Mouse (Mus musculus) layer of hippocampus, postnatal 10 days (tissue): Measurements from ENCODE around the gene Cct4. TPM values are rescaled to one million over a fixed set of nuclear protein-coding genes. Genes with fewer than 3 reads are reported as not detected.

Experiments used
- DNase-seq, 2 experiments: peaks; one replicate each; pipeline ENCODE4 v3.0.0; 2021; ENCODE audit warnings: low spot score in 2 of 2
- total RNA-seq, 2 experiments: library from RNA; stranded (reverse); gene quantifications; 2 replicates each; pipeline ENCODE4 v1.2.3; 2021

The Cct4 gene
- total RNA-seq, 2 experiments from 2014 or later = 139 to 143 TPM

GRCm38 (mm10) chr11:23023155-23023554 lies 32.8 kb downstream of the Cct4 start:
- DNase-seq = no peak

GRCm38 (mm10) chr11:23024169-23024568 lies 33.9 kb downstream of the Cct4 start:
- no peak for DNase-seq

- DNase-seq = no peak
Observed at GRCm38 (mm10) chr11:23028957-23029356, 38.6 kb downstream of the Cct4 start.

GRCm38 (mm10) chr11:23029399-23029798 lies 39.1 kb downstream of the Cct4 start:
- DNase-seq = no peak

GRCm38 (mm10) chr11:23047252-23047651 lies 56.9 kb downstream of the Cct4 start:
- no peak for DNase-seq

- no peak for DNase-seq
Observed at GRCm38 (mm10) chr11:23047663-23048582, 57.6 kb downstream of the Cct4 start.

GRCm38 (mm10) chr11:23049642-23050041 lies 59.3 kb downstream of the Cct4 start:
- DNase-seq = no peak

GRCm38 (mm10) chr11:23052353-23052752 lies 62.0 kb downstream of the Cct4 start:
- no peak for DNase-seq

Other genes starting within 250 kb of the Cct4 start
- 10 to 100 TPM; 13.1 to 13.9 TPM for gene B3gnt2, start 129.6 kb upstream of the Cct4 start, total RNA-seq
- gene Zrsr1, start 18.5 kb upstream of the Cct4 start, total RNA-seq = 10 to 100 TPM; 49.6 to 50.9 TPM
- 1 to 10 TPM; 5.5 to 8.3 TPM for gene Gm28048, start 8.4 kb upstream of the Cct4 start, total RNA-seq
- gene Commd1, start 8.1 kb upstream of the Cct4 start, total RNA-seq = 10 to 100 TPM; 58.9 to 72.5 TPM
- gene Fam161a, start 17.0 kb downstream of the Cct4 start, total RNA-seq = 1 to 10 TPM; 5.7 to 6.1 TPM